Mouse (Mus musculus): ENCODE measurements around the gene Kcnc2. TPM values are rescaled to one million over a fixed set of nuclear protein-coding genes. Genes with fewer than 3 reads are reported as not detected.
A peak's percentile ranks its signal among the peaks of the same experiment; 100 is the strongest.

The Kcnc2 gene
- polyA plus RNA-seq, 1 experiment = 0.12 TPM

- no peaks in the 10 kb centered on the region for H3K27me3 ChIP-seq (ENCODE audit: control insufficient read depth, insufficient read depth, low read length, poor library complexity, severe bottlenecking)
- no peak overlapping the region for H3K9ac ChIP-seq (ENCODE audit: low read depth, poor library complexity, severe bottlenecking)
- no peaks in the 10 kb centered on the region for H3K9me3 ChIP-seq (replicated peaks; ENCODE audit: control insufficient read depth, insufficient read depth, low read length, poor library complexity, severe bottlenecking)
- H3K36me3 ChIP-seq (ENCODE audit: control insufficient read depth, insufficient read depth, low read length, poor library complexity, severe bottlenecking) = no peaks in the 10 kb centered on the region
- no peak overlapping the region for H3K27ac ChIP-seq (ENCODE audit: insufficient read depth, low read length)
- no peaks in the 10 kb centered on the region for H3K4me1 ChIP-seq (ENCODE audit: control insufficient read depth, insufficient read depth, low read length)
- TF ChIP-seq CTCF (IDR thresholded peaks at IDR 0.05; ENCODE audit: low read depth, low read length) (no peak), POLR2A (IDR thresholded peaks at IDR 0.05; ENCODE audit: insufficient read depth, low read length) (no peak), EP300 (IDR thresholded peaks at IDR 0.05; ENCODE audit: insufficient read depth, low read depth, low read length) (no peak)
- no peak overlapping the region for H3K4me3 ChIP-seq (ENCODE audit: low read depth, low read length)
These were observed 138.6 kb downstream of the Kcnc2 start for GRCm38 (mm10) chr10:112409525-112409924.

- Histone ChIP-seq H3K36me3 (ENCODE audit: control insufficient read depth, insufficient read depth, low read length, poor library complexity, severe bottlenecking) (no peaks in the 10 kb centered on the region), H3K27ac (ENCODE audit: insufficient read depth, low read length) (no peak overlapping the region), H3K27me3 (ENCODE audit: control insufficient read depth, insufficient read depth, low read length, poor library complexity, severe bottlenecking) (no peaks in the 10 kb centered on the region), H3K4me3 (ENCODE audit: low read depth, low read length) (no peak overlapping the region), H3K9ac (ENCODE audit: low read depth, poor library complexity, severe bottlenecking) (no peak overlapping the region), H3K4me1 (ENCODE audit: control insufficient read depth, insufficient read depth, low read length) (no peaks in the 10 kb centered on the region), H3K9me3 (replicated peaks; ENCODE audit: control insufficient read depth, insufficient read depth, low read length, poor library complexity, severe bottlenecking) (no peaks in the 10 kb centered on the region)
- TF ChIP-seq EP300 (IDR thresholded peaks at IDR 0.05; ENCODE audit: insufficient read depth, low read depth, low read length) (no peak), CTCF (IDR thresholded peaks at IDR 0.05; ENCODE audit: low read depth, low read length) (no peak), POLR2A (IDR thresholded peaks at IDR 0.05; ENCODE audit: insufficient read depth, low read length) (no peak)
These were observed 152.4 kb downstream of the Kcnc2 start for GRCm38 (mm10) chr10:112423327-112423726.

- no peaks in the 10 kb centered on the region for H3K27me3 ChIP-seq (ENCODE audit: control insufficient read depth, insufficient read depth, low read length, poor library complexity, severe bottlenecking)
- TF ChIP-seq CTCF (IDR thresholded peaks at IDR 0.05; ENCODE audit: low read depth, low read length) = no peak
- no peak for TF ChIP-seq POLR2A (IDR thresholded peaks at IDR 0.05; ENCODE audit: insufficient read depth, low read length)
- TF ChIP-seq EP300 (IDR thresholded peaks at IDR 0.05; ENCODE audit: insufficient read depth, low read depth, low read length) = no peak
- H3K9me3 ChIP-seq (replicated peaks; ENCODE audit: control insufficient read depth, insufficient read depth, low read length, poor library complexity, severe bottlenecking) = no peaks in the 10 kb centered on the region
- no peak overlapping the region for H3K4me3 ChIP-seq (ENCODE audit: low read depth, low read length)
- no peak overlapping the region for H3K27ac ChIP-seq (ENCODE audit: insufficient read depth, low read length)
- no peaks in the 10 kb centered on the region for H3K4me1 ChIP-seq (ENCODE audit: control insufficient read depth, insufficient read depth, low read length)
- H3K9ac ChIP-seq (ENCODE audit: low read depth, poor library complexity, severe bottlenecking) = no peak overlapping the region
- no peaks in the 10 kb centered on the region for H3K36me3 ChIP-seq (ENCODE audit: control insufficient read depth, insufficient read depth, low read length, poor library complexity, severe bottlenecking)
These were observed 166.0 kb downstream of the Kcnc2 start for GRCm38 (mm10) chr10:112436950-112437349.

- no peaks in the 10 kb centered on the region for H3K9me3 ChIP-seq (replicated peaks; ENCODE audit: control insufficient read depth, insufficient read depth, low read length, poor library complexity, severe bottlenecking)
- H3K27ac ChIP-seq (ENCODE audit: insufficient read depth, low read length) = no peak overlapping the region
- no peak for TF ChIP-seq CTCF (IDR thresholded peaks at IDR 0.05; ENCODE audit: low read depth, low read length)
- TF ChIP-seq POLR2A (IDR thresholded peaks at IDR 0.05; ENCODE audit: insufficient read depth, low read length) = no peak
- no peak for TF ChIP-seq EP300 (IDR thresholded peaks at IDR 0.05; ENCODE audit: insufficient read depth, low read depth, low read length)
- H3K4me1 ChIP-seq (ENCODE audit: control insufficient read depth, insufficient read depth, low read length) = no peaks in the 10 kb centered on the region
- H3K27me3 ChIP-seq (ENCODE audit: control insufficient read depth, insufficient read depth, low read length, poor library complexity, severe bottlenecking) = no peaks in the 10 kb centered on the region
- H3K4me3 ChIP-seq (ENCODE audit: low read depth, low read length) = no peak overlapping the region
- no peaks in the 10 kb centered on the region for H3K36me3 ChIP-seq (ENCODE audit: control insufficient read depth, insufficient read depth, low read length, poor library complexity, severe bottlenecking)
- no peak overlapping the region for H3K9ac ChIP-seq (ENCODE audit: low read depth, poor library complexity, severe bottlenecking)
These were observed 173.7 kb downstream of the Kcnc2 start for GRCm38 (mm10) chr10:112444640-112445039.

GRCm38 (mm10) chr10:112450910-112451309 lies 180.0 kb downstream of the Kcnc2 start:
- no peaks in the 10 kb centered on the region for H3K4me1 ChIP-seq (ENCODE audit: control insufficient read depth, insufficient read depth, low read length)
- H3K27ac ChIP-seq (ENCODE audit: insufficient read depth, low read length) = no peak overlapping the region
- TF ChIP-seq CTCF (IDR thresholded peaks at IDR 0.05; ENCODE audit: low read depth, low read length) (peak; percentile 61), POLR2A (IDR thresholded peaks at IDR 0.05; ENCODE audit: insufficient read depth, low read length) (no peak)
- H3K27me3 ChIP-seq (ENCODE audit: control insufficient read depth, insufficient read depth, low read length, poor library complexity, severe bottlenecking) = no peaks in the 10 kb centered on the region
- no peaks in the 10 kb centered on the region for H3K9me3 ChIP-seq (replicated peaks; ENCODE audit: control insufficient read depth, insufficient read depth, low read length, poor library complexity, severe bottlenecking)
- H3K9ac ChIP-seq (ENCODE audit: low read depth, poor library complexity, severe bottlenecking) = no peak overlapping the region
- no peaks in the 10 kb centered on the region for H3K36me3 ChIP-seq (ENCODE audit: control insufficient read depth, insufficient read depth, low read length, poor library complexity, severe bottlenecking)
- no peak overlapping the region for H3K4me3 ChIP-seq (ENCODE audit: low read depth, low read length)

- Histone ChIP-seq H3K27me3 (ENCODE audit: control insufficient read depth, insufficient read depth, low read length, poor library complexity, severe bottlenecking) (no peaks in the 10 kb centered on the region), H3K9me3 (replicated peaks; ENCODE audit: control insufficient read depth, insufficient read depth, low read length, poor library complexity, severe bottlenecking) (no peaks in the 10 kb centered on the region), H3K36me3 (ENCODE audit: control insufficient read depth, insufficient read depth, low read length, poor library complexity, severe bottlenecking) (no peaks in the 10 kb centered on the region), H3K9ac (ENCODE audit: low read depth, poor library complexity, severe bottlenecking) (no peak overlapping the region), H3K4me1 (ENCODE audit: control insufficient read depth, insufficient read depth, low read length) (no peaks in the 10 kb centered on the region), H3K27ac (ENCODE audit: insufficient read depth, low read length) (no peak overlapping the region), H3K4me3 (ENCODE audit: low read depth, low read length) (no peak overlapping the region)
- TF ChIP-seq CTCF (IDR thresholded peaks at IDR 0.05; ENCODE audit: low read depth, low read length) (no peak), POLR2A (IDR thresholded peaks at IDR 0.05; ENCODE audit: insufficient read depth, low read length) (no peak), EP300 (IDR thresholded peaks at IDR 0.05; ENCODE audit: insufficient read depth, low read depth, low read length) (no peak)
These were observed 197.9 kb downstream of the Kcnc2 start for GRCm38 (mm10) chr10:112468689-112469384.
